Mouse (Mus musculus) liver (tissue): ENCODE data around the gene Hivep3.

Experiments used
- DNase-seq: peaks from one replicate; pipeline ENCODE4 v3.0.0-alpha.2; 2020; ENCODE audit warnings: mixed read lengths

The Hivep3 gene

DNA sequence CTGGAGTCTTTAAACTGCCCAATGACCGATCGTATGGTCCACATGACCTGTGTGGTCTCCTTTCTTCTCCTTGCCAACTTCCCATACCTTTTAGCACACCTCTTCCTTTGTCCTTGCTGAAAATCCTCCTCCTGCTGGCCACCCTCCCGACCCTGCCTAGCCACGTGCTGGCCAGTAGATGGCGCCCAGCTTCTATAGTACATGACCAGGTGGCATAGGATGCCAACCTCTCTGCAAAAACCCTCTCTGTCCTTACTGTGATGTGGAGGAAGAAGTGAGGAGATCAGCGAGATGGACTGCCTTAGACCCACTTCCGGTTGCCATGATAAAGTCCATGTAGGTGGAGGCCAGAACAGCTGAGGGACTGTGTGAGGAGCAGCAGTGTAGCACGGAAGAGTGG lies 386.7 kb downstream of the Hivep3 start:
- peak; percentile 41 for DNase-seq

DNA sequence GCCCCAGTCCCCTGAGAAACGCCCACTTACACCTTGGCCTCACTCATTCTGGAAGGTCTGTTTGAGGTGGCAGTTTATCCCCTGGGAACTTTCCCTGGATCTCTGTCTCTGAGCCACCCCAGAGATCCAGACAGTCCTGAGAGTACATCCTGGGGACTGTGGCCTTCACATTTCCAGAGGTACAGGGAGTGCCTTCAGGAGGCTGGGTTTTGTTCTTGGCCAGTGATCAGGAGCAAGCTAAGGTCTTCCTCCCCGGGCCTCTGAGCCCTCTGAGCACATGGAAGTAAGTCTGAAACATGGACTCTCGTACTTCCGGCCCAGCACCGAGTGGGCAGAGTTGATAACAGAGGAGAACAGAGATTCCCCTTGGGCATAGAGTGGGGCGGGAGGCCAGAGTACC lies 391.1 kb downstream of the Hivep3 start:
- no peak for DNase-seq

DNA sequence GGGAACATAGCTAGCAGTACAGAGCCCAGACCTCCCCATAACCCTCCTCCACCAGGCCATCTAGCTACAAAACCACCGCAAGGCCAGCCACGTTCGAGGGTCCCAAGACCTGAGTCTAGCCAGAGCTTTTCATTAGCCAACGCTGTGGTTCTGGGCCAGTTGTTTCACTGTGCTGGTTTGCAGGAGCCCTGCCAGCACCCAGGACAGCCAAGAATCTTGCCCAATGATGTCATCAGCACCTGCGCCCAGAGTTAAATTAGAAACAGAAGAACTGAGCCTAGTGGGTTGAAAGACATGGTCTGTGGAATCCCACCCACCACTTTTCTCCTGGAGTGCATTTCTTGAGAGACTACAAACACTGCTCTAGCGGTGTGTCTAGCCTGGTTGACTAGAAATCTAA lies 392.5 kb downstream of the Hivep3 start:
- no peak for DNase-seq

DNA sequence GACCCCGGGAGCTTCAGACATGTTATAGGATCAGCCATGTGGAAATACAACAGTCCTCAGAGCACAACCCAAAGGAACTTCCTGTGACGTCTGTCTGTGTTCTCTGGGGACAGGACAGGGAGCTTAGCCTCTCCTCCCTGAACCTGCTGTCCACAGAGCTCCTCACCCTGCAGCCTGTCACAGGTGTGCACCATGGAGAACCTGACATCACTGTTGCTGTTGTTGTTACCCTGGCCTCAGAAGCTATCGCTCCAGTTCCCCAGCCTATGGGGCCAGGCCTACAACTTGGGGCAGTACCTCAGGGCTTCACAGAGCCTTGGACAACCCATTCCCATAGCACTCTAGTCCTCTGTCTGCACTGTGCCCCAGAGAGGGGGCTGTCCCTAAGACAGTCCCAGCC lies 393.7 kb downstream of the Hivep3 start:
- no peak for DNase-seq

DNA sequence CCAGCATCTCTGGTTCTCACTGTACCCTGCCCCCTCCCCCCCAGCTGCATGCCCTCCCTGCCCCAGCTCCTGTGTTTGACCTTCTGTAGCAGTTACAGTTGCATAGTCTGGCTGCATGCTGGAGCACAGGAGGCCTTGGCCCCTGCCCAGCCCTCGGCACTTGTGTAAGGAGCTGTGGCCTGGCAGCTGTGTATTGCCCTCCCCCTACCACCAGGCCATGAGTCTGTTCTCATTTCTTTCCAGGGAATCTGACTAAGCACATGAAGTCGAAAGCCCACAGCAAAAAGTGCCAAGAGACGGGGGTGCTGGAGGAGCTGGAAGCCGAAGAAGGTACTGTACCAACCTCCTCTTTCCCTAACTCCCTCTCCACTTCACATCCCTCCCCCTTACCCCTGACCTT lies 394.4 kb downstream of the Hivep3 start:
- no peak for DNase-seq

DNA sequence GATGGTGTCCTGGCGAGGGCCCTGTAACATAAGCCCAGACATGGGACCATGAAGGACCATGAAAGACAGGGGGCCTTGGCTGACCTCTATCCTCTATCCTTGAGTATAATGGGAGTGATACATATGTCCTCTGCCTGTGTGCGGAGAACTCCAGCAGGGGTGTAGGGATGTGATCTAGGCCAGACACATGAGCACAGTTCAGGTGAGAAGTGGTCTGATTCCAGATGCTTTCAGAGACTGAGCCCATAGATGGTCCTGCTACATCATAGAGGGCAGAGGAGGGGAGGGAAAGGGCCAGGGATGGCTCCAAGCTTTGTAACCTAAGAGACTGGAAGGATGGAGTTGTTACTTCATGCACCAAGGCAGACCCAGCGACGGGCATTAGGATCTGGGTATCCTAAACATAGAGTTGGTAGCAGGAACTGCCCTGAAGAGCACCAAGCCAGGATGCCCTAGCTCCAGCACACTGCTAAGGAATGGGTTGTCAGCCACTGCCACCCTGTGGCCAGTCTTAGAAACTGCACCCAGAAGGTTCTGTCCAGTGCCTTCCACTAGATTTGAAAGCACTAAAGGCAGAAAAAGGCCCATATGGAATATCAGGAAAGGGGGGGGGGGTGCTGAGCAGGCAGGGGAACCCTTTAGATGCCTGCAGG lies 395.8 kb downstream of the Hivep3 start:
- peak; percentile 51 for DNase-seq

DNA sequence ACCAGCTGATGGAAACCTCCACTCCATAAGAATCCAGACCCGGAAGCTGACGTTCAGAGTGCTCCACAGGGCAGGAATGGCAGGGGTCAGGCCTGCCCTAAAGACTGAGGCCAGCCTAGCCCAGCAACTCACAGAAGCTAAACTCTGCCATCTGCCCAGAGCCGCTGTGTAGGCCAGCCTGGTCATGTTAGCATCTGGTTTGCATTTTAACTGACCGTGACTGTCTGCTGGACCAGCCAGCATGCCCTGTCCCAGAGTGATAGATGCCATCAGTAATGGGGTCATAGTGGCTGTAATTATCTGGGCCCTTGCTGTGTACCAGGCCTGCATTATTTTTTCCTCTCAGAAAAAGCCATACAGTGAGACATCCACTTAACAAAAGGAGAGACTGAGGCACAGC lies 397.3 kb downstream of the Hivep3 start:
- DNase-seq = no peak

DNA sequence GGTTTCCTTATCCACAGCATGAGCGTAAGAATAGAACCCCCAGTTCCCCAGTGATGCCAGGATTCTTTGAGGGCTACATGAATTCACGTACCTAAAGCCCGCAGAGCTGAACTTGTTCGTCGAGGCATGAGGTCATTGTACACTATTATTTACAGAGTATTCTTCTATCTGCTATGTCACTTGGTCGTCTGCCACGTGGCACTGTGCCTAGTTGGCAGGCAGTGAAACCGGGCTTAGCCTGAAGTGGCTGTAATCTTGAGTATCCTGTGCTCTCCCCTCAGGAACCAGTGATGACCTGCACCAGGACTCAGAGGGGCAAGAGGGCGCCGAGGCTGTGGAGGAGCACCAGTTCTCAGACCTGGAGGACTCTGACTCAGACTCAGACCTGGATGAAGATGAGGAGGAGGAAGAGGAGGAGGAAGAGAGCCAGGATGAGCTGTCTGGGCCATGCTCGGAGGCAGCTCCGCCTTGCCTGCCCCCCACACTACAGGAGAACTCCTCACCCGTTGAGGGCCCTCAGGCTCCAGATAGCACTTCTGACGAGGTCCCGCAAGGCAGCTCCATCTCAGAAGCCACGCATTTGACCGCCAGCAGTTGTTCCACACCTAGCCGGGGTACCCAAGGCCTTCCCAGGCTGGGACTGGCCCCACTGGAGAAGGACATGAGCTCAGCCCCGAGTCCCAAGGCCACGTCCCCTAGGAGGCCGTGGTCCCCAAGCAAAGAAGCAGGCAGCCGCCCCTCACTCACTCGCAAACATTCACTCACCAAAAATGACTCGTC lies 398.0 kb downstream of the Hivep3 start:
- no peak for DNase-seq

DNA sequence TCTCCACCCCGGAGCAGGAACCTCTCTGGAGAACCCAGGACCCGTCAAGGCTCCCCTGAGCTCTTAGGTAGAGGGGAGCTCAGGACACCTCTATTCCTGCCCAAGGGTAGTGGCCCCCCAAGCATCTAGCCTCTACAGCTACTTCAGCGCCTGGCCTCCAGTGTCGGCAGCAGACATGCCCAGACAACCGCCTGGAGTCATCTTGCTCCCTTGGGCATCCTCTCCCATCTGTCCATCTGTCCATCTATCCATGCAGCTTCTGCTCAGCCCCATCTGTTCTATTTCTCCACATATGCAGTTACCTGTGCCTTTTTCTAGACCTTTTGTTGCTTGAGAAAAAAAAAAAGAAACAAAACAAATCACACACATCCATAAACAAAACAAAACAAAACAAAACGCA lies 400.6 kb downstream of the Hivep3 start:
- DNase-seq = no peak

DNA sequence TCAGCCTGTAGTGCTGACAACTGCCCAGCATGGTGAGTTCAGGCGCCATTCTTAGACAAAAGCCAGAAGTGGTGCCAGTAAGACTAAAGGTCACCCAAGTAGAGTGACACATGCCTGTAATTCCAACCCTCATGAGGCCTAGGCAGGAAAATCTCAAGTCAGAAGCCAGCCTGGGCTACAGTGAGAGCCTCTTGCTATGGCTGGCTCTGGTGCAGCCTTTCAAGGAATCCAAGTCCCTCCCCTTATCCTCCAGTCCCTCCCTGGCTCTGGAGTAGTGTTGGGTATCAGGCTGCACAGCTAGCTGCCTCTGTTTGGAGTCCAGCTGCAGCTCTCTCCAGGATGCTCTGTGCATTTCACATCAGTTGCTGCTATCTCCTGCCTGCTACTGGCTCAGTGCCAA lies 408.2 kb downstream of the Hivep3 start:
- no peak for DNase-seq

DNA sequence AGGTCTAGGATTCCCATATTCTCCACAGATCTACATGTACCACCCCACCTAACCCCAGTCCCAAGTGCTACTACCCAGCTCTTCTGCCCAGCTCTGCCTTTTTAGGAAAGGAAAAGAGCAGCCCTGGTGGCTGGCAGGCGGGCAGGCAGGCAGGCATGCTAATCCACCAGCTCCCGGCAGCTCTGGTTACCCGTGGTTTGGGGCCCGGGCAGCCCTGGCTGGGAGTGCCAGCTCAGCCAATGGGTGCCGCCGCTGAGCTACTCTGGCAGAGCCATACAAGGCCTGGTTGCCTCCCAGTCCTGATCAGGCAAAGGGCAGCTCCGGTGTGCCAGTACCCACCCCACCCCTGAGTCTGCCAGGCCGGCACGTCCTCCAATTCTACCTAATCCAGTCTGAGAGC lies 409.3 kb downstream of the Hivep3 start:
- no peak for DNase-seq

DNA sequence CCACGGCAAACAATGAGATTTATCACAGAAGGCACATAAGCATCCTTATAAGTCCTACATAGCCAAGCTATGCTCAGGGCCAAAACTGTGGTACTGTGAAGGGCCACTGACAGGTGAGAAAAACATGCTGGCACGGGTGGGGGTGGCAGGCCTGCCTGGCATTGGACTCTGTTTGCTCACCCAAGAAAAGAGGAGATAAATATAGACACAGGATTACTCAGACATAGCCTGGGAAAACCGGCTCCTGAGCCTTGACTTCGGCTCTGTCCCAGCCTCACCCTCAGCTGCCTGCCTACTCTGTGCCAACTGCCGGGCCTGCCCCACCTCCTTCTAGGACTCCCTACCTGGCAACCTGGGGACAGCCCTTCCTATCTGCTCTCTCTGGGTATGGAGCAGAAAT lies 410.8 kb downstream of the Hivep3 start:
- no peak for DNase-seq

DNA sequence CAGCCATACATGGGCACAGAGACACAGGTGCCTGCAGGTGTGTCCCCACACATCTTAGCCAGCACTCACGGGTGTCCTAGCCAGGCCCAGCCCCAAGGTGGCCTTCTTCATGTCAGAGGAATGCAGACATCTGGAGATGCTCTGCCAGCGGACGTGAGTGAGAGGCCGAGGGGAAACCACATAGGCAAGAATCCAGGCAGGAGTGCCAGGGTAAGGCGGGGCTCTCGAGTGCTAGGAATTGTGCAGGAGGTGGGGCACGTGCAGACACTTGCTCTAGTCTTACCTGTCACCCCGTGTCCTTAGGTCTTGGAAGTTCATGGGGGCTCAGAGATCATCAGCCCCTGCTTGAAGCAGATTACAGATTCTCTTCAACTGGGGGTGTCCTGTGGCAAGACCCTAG lies 412.3 kb downstream of the Hivep3 start:
- no peak for DNase-seq

DNA sequence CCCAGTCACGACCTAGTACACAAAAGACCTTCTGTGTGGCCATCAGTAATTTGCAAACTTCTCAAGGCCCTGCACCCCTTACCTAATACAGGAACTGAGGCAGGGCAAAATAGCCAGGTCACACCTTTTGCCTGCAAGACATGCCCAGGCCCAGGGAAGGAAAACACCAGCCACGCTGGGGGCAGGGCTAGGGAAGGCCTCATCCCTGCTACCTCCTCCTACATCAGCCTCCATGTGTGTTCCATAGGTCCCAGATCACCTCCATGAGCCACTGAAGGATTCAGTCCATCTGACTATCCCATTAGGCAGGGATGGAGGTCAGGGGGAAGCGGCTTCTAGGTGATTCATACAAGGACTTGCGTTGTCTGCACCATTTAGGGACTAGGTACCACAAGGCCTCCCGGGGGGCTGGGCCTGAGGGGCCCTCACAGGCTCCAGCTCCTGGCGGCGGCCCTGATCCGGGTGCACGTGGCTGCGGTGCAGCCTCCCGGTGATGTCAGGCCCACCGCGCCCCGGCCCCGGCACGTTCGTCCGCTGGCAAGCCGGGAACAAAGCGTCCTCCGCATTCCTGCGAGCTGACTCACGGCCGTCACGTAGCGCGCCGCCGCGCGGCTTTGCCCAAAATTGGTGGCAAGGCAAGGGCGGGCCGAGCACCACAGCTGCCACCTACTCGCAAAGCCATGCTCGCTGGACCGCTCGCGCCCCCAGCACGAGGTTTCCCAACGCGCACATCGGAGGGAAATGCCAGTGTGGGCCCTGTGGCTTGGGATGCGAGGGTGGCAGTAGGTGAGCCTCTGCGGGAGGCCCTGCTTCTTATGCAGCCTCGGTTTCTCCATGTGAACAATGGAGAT lies 414.9 kb downstream of the Hivep3 start:
- DNase-seq = peak; percentile 53

DNA sequence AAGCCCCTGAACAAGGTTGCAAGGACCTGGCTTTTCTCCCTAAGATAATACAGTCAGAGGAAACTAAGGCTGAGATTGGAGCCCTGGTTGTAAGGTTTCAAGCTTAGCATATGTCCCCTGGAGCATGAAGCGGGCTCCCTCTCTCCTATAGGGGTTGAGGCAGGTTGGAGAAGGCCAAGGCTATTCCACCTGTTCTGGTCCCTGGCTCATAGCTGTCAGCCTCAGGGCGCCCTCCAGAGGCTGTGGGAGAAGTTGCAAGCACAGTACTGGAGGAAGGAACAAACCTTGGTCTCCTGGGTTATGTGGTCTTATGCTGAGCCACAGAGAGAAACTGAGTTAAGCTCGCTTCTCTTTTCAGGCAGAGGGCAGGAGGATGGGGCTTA lies 415.5 kb downstream of the Hivep3 start:
- no peak for DNase-seq

DNA sequence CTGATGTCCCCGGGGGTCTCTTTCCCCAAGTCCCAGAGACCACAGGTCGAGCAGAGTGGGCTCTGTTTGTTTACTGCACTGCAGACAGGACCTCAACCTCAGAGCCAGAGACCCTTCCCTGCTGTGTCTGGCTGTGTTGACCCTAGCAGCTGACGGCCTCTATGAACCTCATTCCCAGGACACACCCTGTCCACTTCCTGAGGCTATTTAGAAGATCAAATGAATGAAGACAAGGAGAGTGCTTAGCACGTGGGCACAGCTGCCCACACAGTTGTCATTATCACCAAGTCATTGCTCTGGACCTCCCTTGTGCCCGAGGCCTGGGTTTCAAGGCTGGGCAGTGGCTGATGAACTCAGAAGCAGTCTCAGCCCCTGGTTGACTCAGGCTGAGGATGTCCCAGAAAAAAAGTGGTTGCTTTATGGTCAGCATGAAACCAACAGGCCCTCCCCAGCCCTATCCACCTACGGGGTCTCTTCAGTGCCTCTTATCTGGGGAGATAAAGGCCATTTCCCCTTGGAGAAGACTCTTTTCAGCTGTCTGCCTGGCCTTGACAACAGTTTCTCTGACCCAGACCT lies 416.8 kb downstream of the Hivep3 start:
- no peak for DNase-seq

DNA sequence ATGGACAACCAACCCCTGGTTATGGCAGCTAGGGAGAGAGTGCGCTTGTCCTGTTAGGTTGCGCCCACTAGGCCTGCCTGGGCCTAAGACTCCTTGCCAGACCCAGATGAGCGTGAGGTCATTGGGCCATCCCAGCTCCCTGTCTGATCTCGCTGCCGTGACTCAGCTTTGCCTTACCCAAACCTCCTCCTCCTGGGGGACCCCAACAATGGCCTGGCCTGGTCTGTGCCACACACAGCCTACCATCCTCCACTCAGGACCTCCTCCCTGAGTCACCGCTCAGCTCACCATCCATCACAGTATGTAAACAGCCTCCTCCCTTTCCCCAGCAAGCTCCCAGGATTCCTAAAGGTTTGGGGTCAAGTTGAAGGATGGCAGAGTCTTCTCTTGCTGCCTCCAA lies 418.3 kb downstream of the Hivep3 start:
- no peak for DNase-seq

DNA sequence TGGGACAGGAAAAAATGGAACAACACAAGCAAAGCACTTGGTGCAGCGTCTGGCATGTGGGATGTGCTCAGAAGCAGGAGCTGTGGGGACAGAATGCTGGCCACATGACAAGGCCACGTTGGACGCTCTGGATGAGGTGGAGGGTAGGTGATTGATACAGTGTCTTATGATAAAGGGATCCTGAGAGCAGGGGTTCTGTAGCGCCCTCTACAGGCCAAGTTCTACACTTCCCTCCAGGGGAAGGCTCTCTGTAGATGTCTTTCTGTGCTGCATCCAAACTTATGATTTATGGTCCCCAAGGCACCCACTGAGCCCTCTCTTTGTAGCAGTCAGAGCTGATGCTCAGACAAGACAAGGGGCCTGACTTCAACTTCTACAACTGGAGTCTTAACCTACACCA lies 419.1 kb downstream of the Hivep3 start:
- DNase-seq = no peak

DNA sequence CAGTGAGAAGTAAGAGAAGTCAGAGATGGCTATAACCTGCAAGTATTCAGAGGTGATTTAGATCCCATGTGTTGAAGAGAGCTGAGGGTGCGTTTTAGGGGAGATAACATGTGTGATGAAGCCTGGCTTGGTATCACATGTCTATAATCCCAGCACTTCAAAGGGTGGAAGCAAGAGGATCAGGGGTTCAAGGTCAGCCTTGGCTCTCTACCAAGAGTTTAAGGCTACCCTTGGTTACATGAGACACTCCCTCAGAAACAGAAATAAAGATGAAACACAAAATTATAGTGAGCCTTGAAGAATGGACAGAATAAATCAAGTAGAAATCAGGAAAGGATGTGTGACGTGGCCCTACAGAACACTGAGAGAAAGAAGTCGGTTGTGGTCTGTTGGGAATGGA lies 420.2 kb downstream of the Hivep3 start:
- no peak for DNase-seq

DNA sequence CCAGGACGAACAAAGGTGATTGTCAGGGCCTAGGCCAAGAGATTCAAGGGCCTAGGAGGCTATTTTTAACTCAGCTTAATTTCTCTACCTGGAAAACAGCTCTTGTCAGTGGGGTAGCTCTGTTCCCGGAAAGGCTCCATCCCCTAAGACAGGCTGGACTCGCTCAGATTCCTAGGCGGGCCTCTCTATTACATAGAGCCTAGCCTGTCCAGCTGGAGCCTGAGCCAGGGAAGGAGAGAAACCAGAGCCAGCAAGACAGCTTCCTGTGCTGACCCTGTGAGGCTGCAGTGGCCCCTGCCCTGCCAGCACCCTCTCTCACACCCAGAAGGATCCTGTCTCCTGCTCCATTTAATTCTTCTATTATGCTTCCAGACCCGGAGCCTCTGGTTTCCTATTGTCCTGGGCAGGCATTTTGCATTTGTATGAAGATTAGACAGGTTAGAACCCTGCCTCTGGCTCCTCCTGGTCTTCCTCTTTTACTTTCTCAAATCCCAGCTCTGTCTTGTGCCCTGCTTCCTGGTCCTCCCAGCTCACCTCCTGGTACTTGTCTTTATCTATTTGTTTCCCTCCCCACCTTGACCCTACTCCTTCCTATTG lies 425.2 kb downstream of the Hivep3 start:
- DNase-seq = no peak

DNA sequence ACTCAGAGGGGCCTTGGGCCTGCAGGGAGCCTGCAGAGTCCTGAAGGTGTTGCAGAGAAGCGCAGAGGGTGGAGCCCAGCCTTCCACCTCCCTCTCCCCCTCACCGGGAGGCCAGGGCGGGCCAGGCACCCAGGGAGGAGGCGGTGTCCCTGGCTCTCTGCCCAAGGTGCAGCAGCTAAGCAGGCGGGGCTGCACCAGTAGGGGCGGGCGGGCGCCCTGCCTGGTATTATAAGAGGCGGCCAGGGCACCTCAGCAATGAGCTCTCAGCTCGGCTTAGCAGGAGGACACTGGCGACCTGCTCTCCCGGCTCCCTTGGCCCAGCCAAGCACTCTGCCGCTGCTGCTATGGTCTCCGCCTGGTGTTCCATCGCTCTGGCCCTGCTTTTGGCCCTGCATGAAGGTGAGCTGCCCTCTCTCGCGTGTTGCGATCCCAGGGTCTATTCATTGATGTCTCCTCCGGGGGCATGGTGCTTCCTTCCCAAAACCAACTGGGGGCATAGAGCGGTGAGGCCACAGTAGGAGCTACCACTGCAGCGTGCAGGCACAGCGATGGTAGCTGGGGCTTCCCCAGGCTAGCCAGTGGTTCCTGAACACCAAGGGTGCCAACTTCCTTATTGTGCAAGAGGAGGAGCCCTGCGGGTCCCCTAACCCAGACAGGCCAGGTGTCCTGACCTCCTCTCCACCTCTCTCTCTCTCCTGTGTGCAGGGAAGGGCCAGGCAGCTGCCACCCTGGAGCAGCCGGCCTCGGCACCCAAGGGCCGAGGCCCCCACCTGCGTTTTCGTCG lies 427.8 kb downstream of the Hivep3 start, which contains the start of gene Edn2:
TSS of gene Edn2 (plus strand) at position 41 of the 784 bp plus-strand sequence.
- DNase-seq = peak; percentile 44

DNA sequence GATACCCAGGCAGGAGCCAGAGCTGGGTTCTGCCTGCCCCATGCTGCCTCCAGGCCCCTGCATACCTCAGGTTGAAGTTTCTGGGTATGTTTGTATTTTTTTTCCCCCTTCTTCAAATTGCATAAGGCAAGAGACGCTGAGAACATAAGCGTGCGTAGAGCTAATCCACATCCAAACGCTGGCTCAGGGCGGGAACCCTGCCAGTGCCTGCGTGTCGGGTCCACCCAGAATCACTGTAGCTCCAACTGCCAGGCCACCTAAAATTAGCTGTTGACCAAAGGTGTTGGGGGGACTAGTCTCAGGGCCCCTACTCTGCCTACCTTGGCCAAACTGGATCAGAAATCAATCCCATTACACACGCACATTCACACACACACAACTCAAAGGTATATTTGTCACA lies 429.0 kb downstream of the Hivep3 start:
- no peak for DNase-seq
